Mouse (Mus musculus) small intestine, adult 2 months (tissue): Measurements from ENCODE around the gene Wdr18. TPM values are rescaled to one million over a fixed set of nuclear protein-coding genes. Genes with fewer than 3 reads are reported as not detected.

ENCODE experiments used
- H3K27ac ChIP-seq: fragments of 200-500 bp; 2 replicates; pipeline ENCODE4 v1.5.1; 2012; ENCODE audit warnings: low read depth, low read length, control low read depth, inconsistent platforms; ENCODE audit not compliant: insufficient read depth
- H3K27me3 ChIP-seq: fragments of 200-500 bp; 2 replicates; pipeline ENCODE4 v1.6.1; 2012; ENCODE audit warnings: mild to moderate bottlenecking, moderate library complexity, low read length, inconsistent platforms; ENCODE audit not compliant: control insufficient read depth, insufficient read depth
- H3K36me3 ChIP-seq: fragments of 200-500 bp; 2 replicates; pipeline ENCODE4 v1.6.1; 2012; ENCODE audit warnings: mild to moderate bottlenecking, low read length, control low read depth, inconsistent platforms; ENCODE audit not compliant: control insufficient read depth, insufficient read depth
- H3K4me1 ChIP-seq: fragments of 200-500 bp; 2 replicates; pipeline ENCODE4 v1.6.1; 2012; ENCODE audit warnings: low read length, inconsistent platforms, mixed read lengths; ENCODE audit not compliant: control insufficient read depth, insufficient read depth, insufficient read length
- H3K4me3 ChIP-seq: fragments of 200-500 bp; 2 replicates; pipeline ENCODE4 v1.5.1; 2012; ENCODE audit warnings: low read depth, mild to moderate bottlenecking, control low read depth, inconsistent platforms, low read length, moderate library complexity
- CTCF ChIP-seq: fragments of 200-500 bp; IDR thresholded peaks from 2 replicates; pipeline ENCODE4 v1.5.1; 2012; ENCODE audit warnings: low read depth, mild to moderate bottlenecking, control low read depth, inconsistent platforms, low read length, moderate library complexity, mixed read lengths; ENCODE audit not compliant: insufficient replicate concordance, insufficient read length; ENCODE audit errors: extremely low read depth
- POLR2A ChIP-seq: fragments of 200-500 bp; IDR thresholded peaks from 2 replicates; pipeline ENCODE4 v1.6.1; 2012; ENCODE audit warnings: low read depth, mild to moderate bottlenecking, control low read depth, inconsistent platforms, low read length, moderate library complexity
- WGBS: fragments of 180-500 bp; shearing (Covaris S2); methylation state at CpG from one replicate; pipeline ENCODE4 v1.1.7; 2018; 5-methylcytosine and 5-hydroxymethylcytosine counted together
- polyA plus RNA-seq: library from polyadenylated mRNA; depleted of rRNA; stranded (reverse); fragments of >200 nt; gene quantifications from 2 replicates; pipeline ENCODE4 v1.2.3, GENCODE M21; 2012

The Wdr18 gene
- polyA plus RNA-seq, 1 experiment: 44.6 TPM

- Histone ChIP-seq H3K4me3 (0 out of 2 replicates have a peak overlapping the region, but pooled peaks have one; percentile 83), H3K4me1 (peaks cover 23% of the 10 kb centered on the region), H3K36me3 (0 out of 2 replicates have a peak, but pooled peaks cover 2% of the 10 kb centered on the region), H3K27me3 (peaks cover 6% of the 10 kb centered on the region), H3K27ac (no peak overlapping the region)
- no peak for TF ChIP-seq CTCF
- no peak for TF ChIP-seq POLR2A
- 57% methylated on average over 9 of the region's 9 CpGs for WGBS
Measured at GRCm38 (mm10) chr10:79928907-79929701, 30.8 kb upstream of the Wdr18 start.

GRCm38 (mm10) chr10:79929967-79930825, 29.8 kb upstream of the Wdr18 start:
- H3K27me3 ChIP-seq: peaks cover 6% of the 10 kb centered on the region
- TF ChIP-seq POLR2A (no peak), CTCF (no peak)
- H3K4me1 ChIP-seq: peaks cover 30% of the 10 kb centered on the region
- no peak overlapping the region for H3K4me3 ChIP-seq
- 77% methylated on average over 18 of the region's 18 CpGs for WGBS
- 0 out of 2 replicates have a peak, but pooled peaks cover 2% of the 10 kb centered on the region for H3K36me3 ChIP-seq
- no peak overlapping the region for H3K27ac ChIP-seq

- 0 out of 2 replicates have a peak, but pooled peaks cover 2% of the 10 kb centered on the region for H3K36me3 ChIP-seq
- H3K27ac ChIP-seq: no peak overlapping the region
- no peak overlapping the region for H3K4me3 ChIP-seq
- H3K4me1 ChIP-seq: peaks cover 31% of the 10 kb centered on the region
- peaks cover 6% of the 10 kb centered on the region for H3K27me3 ChIP-seq
- TF ChIP-seq CTCF (no peak), POLR2A (no peak)
- 92% methylated on average over 16 of the region's 16 CpGs for WGBS
Measured at GRCm38 (mm10) chr10:79930826-79931186, 29.1 kb upstream of the Wdr18 start.

GRCm38 (mm10) chr10:79931797-79932196, 28.2 kb upstream of the Wdr18 start:
- WGBS: 87% methylated on average over 9 of the region's 9 CpGs
- Histone ChIP-seq H3K27ac (no peak overlapping the region), H3K36me3 (0 out of 2 replicates have a peak, but pooled peaks cover 2% of the 10 kb centered on the region), H3K4me3 (no peak overlapping the region), H3K27me3 (peaks cover 6% of the 10 kb centered on the region), H3K4me1 (peaks cover 33% of the 10 kb centered on the region)
- TF ChIP-seq POLR2A: no peak
- TF ChIP-seq CTCF: no peak

GRCm38 (mm10) chr10:79932736-79933135, 27.2 kb upstream of the Wdr18 start:
- H3K27me3 ChIP-seq: peaks cover 6% of the 10 kb centered on the region
- WGBS: 59% methylated on average over 8 of the region's 8 CpGs
- peaks cover 42% of the 10 kb centered on the region for H3K4me1 ChIP-seq
- TF ChIP-seq POLR2A: no peak
- no peak for TF ChIP-seq CTCF
- H3K4me3 ChIP-seq: no peak overlapping the region
- 0 out of 2 replicates have a peak, but pooled peaks cover 2% of the 10 kb centered on the region for H3K36me3 ChIP-seq
- H3K27ac ChIP-seq: 0 out of 2 replicates have a peak overlapping the region, but pooled peaks have one; percentile 18

- 0 out of 2 replicates have a peak, but pooled peaks cover 2% of the 10 kb centered on the region for H3K36me3 ChIP-seq
- peaks cover 44% of the 10 kb centered on the region for H3K4me1 ChIP-seq
- WGBS: 59% methylated on average over 9 of the region's 9 CpGs
- TF ChIP-seq POLR2A (no peak), CTCF (no peak)
- H3K27ac ChIP-seq: no peak overlapping the region
- no peak overlapping the region for H3K4me3 ChIP-seq
- peaks cover 1% of the 10 kb centered on the region; the same call in 1 of the 2 replicates for H3K27me3 ChIP-seq
Measured at GRCm38 (mm10) chr10:79933145-79933679, 26.7 kb upstream of the Wdr18 start.
